Mouse (Mus musculus) left cerebral cortex, adult 2 months (tissue): Measurements from ENCODE around the gene Afmid. TPM values are rescaled to one million over a fixed set of nuclear protein-coding genes. Genes with fewer than 3 reads are reported as not detected.
A peak's percentile ranks its signal among the peaks of the same experiment; 100 is the strongest.
"Not testable (repeated sequence)": the region's sequence is repeated elsewhere in the genome, so short reads cannot be mapped to it uniquely, and the experiment has no call there.

ENCODE experiments used
- DNase-seq, 2 experiments: peaks; one replicate each; pipeline ENCODE4 v3.0.0; 2021 to 2022; ENCODE audit warnings: low spot score in 2 of 2, mixed read lengths in 1 of 2; ENCODE audit errors: extremely low spot score in 1 of 2
- H3K27ac ChIP-seq: fragments of 200-600 bp; 2 replicates; pipeline ENCODE4 v1.8.1; 2022
- H3K4me3 ChIP-seq: fragments of 200-600 bp; 2 replicates; pipeline ENCODE4 v1.8.1; 2022
- CTCF ChIP-seq: fragments of 200-600 bp; IDR thresholded peaks from 2 replicates; pipeline ENCODE4 v1.8.1; 2022; ENCODE audit warnings: antibody characterized with exemption, mild to moderate bottlenecking, moderate library complexity
- intact Hi-C: fragments of 180-260 bp; cut with DNase I; formaldehyde crosslinking; loops from one replicate; pipeline ENCODE4 v1.15.1; 2025
- total RNA-seq, 2 experiments: library from RNA; stranded (reverse); gene quantifications; 2 replicates each; pipeline ENCODE4 v1.2.3; 2021

Afmid gene
- total RNA-seq, 2 experiments from 2014 or later = 5.2 to 8.5 TPM

- intact Hi-C loops = loop anchor here (5.0 kb wide), 1 partner anchor 592 kb away; no protein-coding TSS in a partner anchor
Observed at GRCm38 (mm10) chr11:117828888-117829604, 3.3 kb downstream of the Afmid start.

GRCm38 (mm10) chr11:117829671-117830215, 4.0 kb downstream of the Afmid start:
- intact Hi-C loops = loop anchor here (5.0 kb wide), 1 partner anchor 592 kb away; no protein-coding TSS in a partner anchor
- DNase-seq = no peak
- no peak for TF ChIP-seq CTCF
- H3K4me3 ChIP-seq = no peak overlapping the region
- H3K27ac ChIP-seq = peak overlapping the region; percentile 5; the same call in 1 of the 2 replicates

More at GRCm38 (mm10) chr11:117828888-117829604, 3.3 kb downstream of the Afmid start:
- Histone ChIP-seq H3K27ac (peak overlapping the region; percentile 5; the same call in 1 of the 2 replicates), H3K4me3 (no peak overlapping the region)
- no peak for DNase-seq
- no peak for TF ChIP-seq CTCF

GRCm38 (mm10) chr11:117830401-117830800, 4.7 kb downstream of the Afmid start:
- H3K27ac ChIP-seq = no peak overlapping the region
- intact Hi-C loops = no loop called here
- H3K4me3 ChIP-seq = no peak overlapping the region
- DNase-seq = no peak
- TF ChIP-seq CTCF = no peak

- peak; percentile 69 to 76 for DNase-seq
- intact Hi-C loops = no loop called here
- Histone ChIP-seq H3K27ac (no peak overlapping the region), H3K4me3 (peak overlapping the region; percentile 39)
- TF ChIP-seq CTCF = peak; percentile 74
Observed at GRCm38 (mm10) chr11:117832086-117832969, 6.6 kb downstream of the Afmid start.

- H3K27ac ChIP-seq, intact Hi-C loops, DNase-seq, H3K4me3 ChIP-seq: not testable (repeated sequence)
Observed at GRCm38 (mm10) chr11:117833509-117833908, 7.8 kb downstream of the Afmid start.

GRCm38 (mm10) chr11:117834086-117834485, 8.4 kb downstream of the Afmid start:
- no peak for TF ChIP-seq CTCF
- Histone ChIP-seq H3K27ac (no peak overlapping the region), H3K4me3 (no peak overlapping the region)
- DNase-seq = no peak
- intact Hi-C loops = no loop called here

- TF ChIP-seq CTCF = no peak
- Histone ChIP-seq H3K27ac (no peak overlapping the region), H3K4me3 (no peak overlapping the region)
- peak; percentile 51 to 63 for DNase-seq
- intact Hi-C loops = no loop called here
Observed at GRCm38 (mm10) chr11:117836306-117836705, 10.6 kb downstream of the Afmid start.

- no peak for DNase-seq
- intact Hi-C loops = no loop called here
- TF ChIP-seq CTCF = no peak
- Histone ChIP-seq H3K4me3 (no peak overlapping the region), H3K27ac (no peak overlapping the region)
Observed at GRCm38 (mm10) chr11:117838572-117838971, 12.8 kb downstream of the Afmid start.

GRCm38 (mm10) chr11:117839021-117839420, 13.3 kb downstream of the Afmid start:
- H3K4me3 ChIP-seq = no peak overlapping the region
- H3K27ac ChIP-seq = no peak overlapping the region
- no peak for DNase-seq
- TF ChIP-seq CTCF = no peak
- intact Hi-C loops = no loop called here

GRCm38 (mm10) chr11:117840910-117841309, 15.2 kb downstream of the Afmid start:
- no peak for DNase-seq
- H3K4me3 ChIP-seq = no peak overlapping the region
- intact Hi-C loops = no loop called here
- TF ChIP-seq CTCF = no peak
- no peak overlapping the region for H3K27ac ChIP-seq

- no peak for DNase-seq
- H3K27ac ChIP-seq = no peak overlapping the region
- TF ChIP-seq CTCF = no peak
- H3K4me3 ChIP-seq = no peak overlapping the region
- intact Hi-C loops = no loop called here
Observed at GRCm38 (mm10) chr11:117843434-117843833, 17.7 kb downstream of the Afmid start.

GRCm38 (mm10) chr11:117844997-117845396, 19.3 kb downstream of the Afmid start:
- TF ChIP-seq CTCF = no peak
- Histone ChIP-seq H3K27ac (no peak overlapping the region), H3K4me3 (no peak overlapping the region)
- intact Hi-C loops = no loop called here
- DNase-seq = no peak
